Mouse (Mus musculus) liver, adult 2 months (tissue): ENCODE measurements at regions not wholly inside any gene's neighbourhood (a gene's known extent, or its start where the extent isn't known, plus 50 kb on each side); places are given as distances from the start of the nearest gene placed in this dataset.

Experiments
- CTCF ChIP-seq: fragments of 200-500 bp; IDR thresholded peaks from 2 replicates; pipeline ENCODE4 v1.5.1; 2011; ENCODE audit warnings: low read depth, low read length, control low read depth
- POLR2A ChIP-seq: fragments of 200-500 bp; IDR thresholded peaks from 2 replicates; pipeline ENCODE4 v1.6.1; 2011; ENCODE audit warnings: low read length, control low read depth; ENCODE audit not compliant: insufficient read depth; ENCODE audit errors: extremely low read depth

GRCm38 (mm10) chr5:12243179-12243805, 139.9 kb upstream of the Sema3d start:
- no peak for TF ChIP-seq CTCF
- TF ChIP-seq POLR2A: no peak
